Mouse (Mus musculus) lung, embryonic 15.5 days (tissue): ENCODE data around the gene Slc22a5. TPM values are rescaled to one million over a fixed set of nuclear protein-coding genes. Genes with fewer than 3 reads are reported as not detected.

Source experiments
- ATAC-seq: fragments of 200-750 bp; cut with Nextera tagmentation; 2 replicates; pipeline ENCODE4 v1.8.0; 2017; ENCODE audit warnings: moderate number of reproducible peaks, borderline replicate concordance; ENCODE audit not compliant: low FRiP score, low TSS enrichment; ENCODE audit errors: extremely low read depth
- H3K27ac ChIP-seq: fragments of 300-500 bp; sonication (generic); 2 replicates; pipeline ENCODE4 v1.5.1; 2015; ENCODE audit warnings: moderate library complexity, mild to moderate bottlenecking, inconsistent platforms
- H3K27me3 ChIP-seq: fragments of 300-500 bp; sonication (generic); 2 replicates; pipeline ENCODE4 v1.6.1; 2015; ENCODE audit warnings: inconsistent platforms
- H3K36me3 ChIP-seq: fragments of 300-500 bp; sonication (generic); 2 replicates; pipeline ENCODE4 v1.6.1; 2015; ENCODE audit warnings: inconsistent platforms
- H3K4me1 ChIP-seq: fragments of 300-500 bp; sonication (generic); 2 replicates; pipeline ENCODE4 v1.6.1; 2015; ENCODE audit warnings: inconsistent platforms
- H3K4me2 ChIP-seq: fragments of 300-500 bp; sonication (generic); 2 replicates; pipeline ENCODE4 v1.6.1; 2015; ENCODE audit warnings: inconsistent platforms, mild to moderate bottlenecking, moderate library complexity
- H3K4me3 ChIP-seq: fragments of 300-500 bp; sonication (generic); 2 replicates; pipeline ENCODE4 v1.5.1; 2015; ENCODE audit warnings: mild to moderate bottlenecking, inconsistent platforms
- H3K9ac ChIP-seq: fragments of 300-500 bp; sonication (generic); 2 replicates; pipeline ENCODE4 v1.6.1; 2015; ENCODE audit warnings: inconsistent platforms
- H3K9me3 ChIP-seq: fragments of 300-500 bp; sonication (generic); 2 replicates; pipeline ENCODE4 v1.6.1; 2016; ENCODE audit warnings: inconsistent platforms
- WGBS: fragments of 180-500 bp; shearing (Covaris S2); methylation state at CpG from one replicate; pipeline ENCODE4 v1.1.7; 2015; 5-methylcytosine and 5-hydroxymethylcytosine counted together
- polyA plus RNA-seq: library from polyadenylated mRNA; unstranded; fragments of >200 nt; fragmentation: Nextera tagmentation; extraction: Ambion mirVana; gene quantifications from 2 replicates; pipeline ENCODE4 v1.2.1, GENCODE M21; 2015

Gene Slc22a5
- polyA plus RNA-seq, 1 experiment from 2014 or later, result 8.9 TPM

DNA sequence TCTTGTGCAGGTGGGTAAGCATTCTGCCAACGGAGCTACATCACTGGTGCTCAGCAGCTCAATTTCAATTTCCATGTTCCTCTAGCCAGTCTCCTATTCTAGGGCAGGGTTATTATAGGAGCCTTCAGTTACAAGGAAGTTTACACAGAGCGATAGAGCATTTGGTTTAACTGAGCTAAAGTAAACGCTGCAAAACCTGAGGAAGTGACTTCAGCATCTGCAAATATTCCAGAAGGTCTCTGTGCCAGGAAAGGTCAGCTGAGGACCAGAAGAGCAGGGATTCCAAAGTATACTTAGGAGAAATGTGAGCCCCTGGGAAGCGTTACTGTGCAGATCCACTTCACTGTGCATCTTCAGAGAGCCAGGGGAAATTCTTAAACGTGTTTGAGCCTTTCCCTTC, 37.8 kb downstream of the Slc22a5 start:
- Histone ChIP-seq H3K4me2 (0 out of 2 replicates have a peak overlapping the region, but pooled peaks have one; percentile 11), H3K9ac (no peak overlapping the region), H3K27me3 (no peaks in the 10 kb centered on the region), H3K4me3 (no peak overlapping the region), H3K27ac (0 out of 2 replicates have a peak overlapping the region, but pooled peaks have one; percentile 18), H3K4me1 (peaks cover 23% of the 10 kb centered on the region), H3K36me3 (no peaks in the 10 kb centered on the region), H3K9me3 (no peaks in the 10 kb centered on the region)
- no peak for ATAC-seq
- 12% methylated on average over 5 of the region's 5 CpGs for WGBS

DNA sequence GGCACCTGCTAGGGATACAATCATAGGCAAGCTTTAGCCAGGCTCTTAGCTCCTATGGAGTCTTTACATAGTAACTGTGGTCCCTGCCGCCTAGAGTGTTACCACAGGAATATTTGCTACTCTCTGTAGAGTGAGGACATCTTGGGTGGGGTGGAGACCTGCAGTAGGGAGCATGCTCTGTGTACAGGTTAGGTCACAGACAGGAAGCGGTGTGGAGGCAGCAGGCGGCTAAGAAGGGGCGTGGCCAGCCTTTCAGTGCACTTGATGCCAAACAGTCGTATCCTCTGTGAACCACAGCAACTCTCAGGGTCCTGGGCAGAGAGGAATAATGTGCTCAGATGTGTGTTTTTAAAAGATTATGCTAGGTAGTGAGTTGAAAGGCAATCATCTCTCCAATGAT, 39.7 kb downstream of the Slc22a5 start:
- Histone ChIP-seq H3K4me2 (no peak overlapping the region), H3K36me3 (no peaks in the 10 kb centered on the region), H3K9me3 (no peaks in the 10 kb centered on the region), H3K4me1 (peaks cover 20% of the 10 kb centered on the region), H3K9ac (no peak overlapping the region), H3K4me3 (no peak overlapping the region), H3K27ac (no peak overlapping the region), H3K27me3 (no peaks in the 10 kb centered on the region)
- ATAC-seq, result no peak
- WGBS, result 20% methylated on average over 5 of the region's 5 CpGs

DNA sequence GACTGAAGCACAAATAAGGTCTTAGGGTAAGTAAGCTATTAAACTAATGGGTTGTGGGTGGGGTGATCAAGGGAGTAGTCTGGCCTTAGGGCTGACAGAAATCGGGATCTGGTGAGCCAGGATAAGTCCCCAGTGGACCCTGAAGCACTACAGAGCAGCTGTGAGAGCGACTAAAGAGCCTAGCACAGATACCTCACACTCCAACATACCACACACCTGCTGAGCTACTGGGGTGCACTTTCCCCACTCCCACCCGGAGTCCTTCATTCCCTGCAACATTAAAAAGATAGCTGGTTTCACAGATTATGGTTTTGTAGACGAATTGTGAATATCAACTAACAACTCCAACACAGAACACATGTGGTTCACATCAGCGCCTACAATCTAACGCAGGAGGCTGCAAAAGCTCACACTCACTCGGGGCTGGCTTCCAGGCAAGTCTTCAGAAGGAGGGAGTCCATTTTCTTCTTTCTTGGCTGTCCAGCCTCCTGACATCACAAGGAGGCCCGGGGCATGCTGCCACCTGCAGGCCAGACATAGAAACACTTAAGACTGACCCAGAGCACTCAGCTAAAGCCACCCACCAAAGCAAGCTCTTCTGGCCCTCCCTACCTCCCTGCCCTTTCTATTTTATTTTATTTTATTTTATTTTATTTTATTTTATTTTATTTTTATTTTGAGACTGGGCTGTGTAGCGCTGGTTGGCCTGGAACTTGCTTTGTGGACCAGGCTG, 41.7 kb downstream of the Slc22a5 start:
- peak; percentile 72 for ATAC-seq

DNA sequence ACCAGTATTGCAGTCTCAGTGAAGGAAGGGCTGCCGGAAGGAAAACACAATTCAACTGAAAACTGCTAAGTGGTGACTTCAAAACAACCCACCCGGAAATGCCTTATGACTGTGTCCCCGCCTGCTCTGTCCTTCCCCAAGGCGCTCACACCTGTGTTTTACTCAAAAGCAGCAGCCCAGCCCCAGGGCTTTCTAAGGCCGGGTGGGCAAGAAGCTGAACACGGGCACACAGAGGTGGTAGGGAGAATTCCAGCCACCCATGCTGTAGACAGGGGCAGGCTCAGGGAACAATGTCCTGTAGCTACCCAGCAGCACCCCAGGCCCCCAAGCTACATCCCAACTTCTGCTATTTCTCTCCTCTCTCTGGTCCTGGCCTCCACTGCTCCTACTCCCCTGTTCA, 45.8 kb downstream of the Slc22a5 start:
- no peak overlapping the region for H3K4me3 ChIP-seq
- WGBS, result 65% methylated on average over 6 of the region's 6 CpGs
- no peaks in the 10 kb centered on the region for H3K36me3 ChIP-seq
- no peak overlapping the region for H3K4me2 ChIP-seq
- 0 out of 2 replicates have a peak, but pooled peaks cover 5% of the 10 kb centered on the region for H3K4me1 ChIP-seq
- ATAC-seq, result no peak
- H3K27ac ChIP-seq, result no peak overlapping the region
- H3K27me3 ChIP-seq, result no peaks in the 10 kb centered on the region
- H3K9ac ChIP-seq, result no peak overlapping the region
- H3K9me3 ChIP-seq, result no peaks in the 10 kb centered on the region

More for the DNA sequence above, 41.7 kb downstream of the Slc22a5 start:
- peak overlapping the region; percentile 31 for H3K4me2 ChIP-seq
- H3K9ac ChIP-seq, result no peak overlapping the region
- no peaks in the 10 kb centered on the region for H3K36me3 ChIP-seq
- H3K4me3 ChIP-seq, result no peak overlapping the region
- peaks cover 20% of the 10 kb centered on the region for H3K4me1 ChIP-seq
- no peak overlapping the region for H3K27ac ChIP-seq
- H3K9me3 ChIP-seq, result no peaks in the 10 kb centered on the region
- H3K27me3 ChIP-seq, result no peaks in the 10 kb centered on the region
- 27% methylated on average over 9 of the region's 9 CpGs for WGBS

DNA sequence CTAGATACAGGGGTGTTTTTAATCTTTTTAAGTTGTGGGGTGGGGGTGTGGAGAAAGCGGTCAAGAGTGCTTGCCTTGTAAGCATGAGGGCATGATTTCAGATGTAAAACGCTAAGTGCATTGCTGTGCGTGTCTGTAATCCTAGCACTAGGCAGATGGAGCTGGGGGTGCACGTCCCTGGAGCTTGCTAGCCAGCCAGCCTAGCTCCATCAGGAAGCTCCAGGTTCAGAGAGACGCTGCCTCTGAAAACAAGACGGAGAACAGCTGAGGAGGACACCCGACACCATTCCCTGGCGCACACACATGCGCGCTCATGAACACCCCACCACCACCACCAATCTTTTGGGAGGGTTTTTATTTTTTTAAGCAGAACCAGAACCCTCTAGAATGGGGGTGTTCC, 48.4 kb downstream of the Slc22a5 start:
- Histone ChIP-seq H3K36me3 (no peaks in the 10 kb centered on the region), H3K4me2 (no peak overlapping the region), H3K27ac (no peak overlapping the region), H3K4me1 (peaks cover 12% of the 10 kb centered on the region; the same call in 1 of the 2 replicates), H3K9ac (no peak overlapping the region), H3K4me3 (no peak overlapping the region), H3K9me3 (no peaks in the 10 kb centered on the region), H3K27me3 (no peaks in the 10 kb centered on the region)
- 54% methylated on average over 10 of the region's 10 CpGs for WGBS
- no peak for ATAC-seq

DNA sequence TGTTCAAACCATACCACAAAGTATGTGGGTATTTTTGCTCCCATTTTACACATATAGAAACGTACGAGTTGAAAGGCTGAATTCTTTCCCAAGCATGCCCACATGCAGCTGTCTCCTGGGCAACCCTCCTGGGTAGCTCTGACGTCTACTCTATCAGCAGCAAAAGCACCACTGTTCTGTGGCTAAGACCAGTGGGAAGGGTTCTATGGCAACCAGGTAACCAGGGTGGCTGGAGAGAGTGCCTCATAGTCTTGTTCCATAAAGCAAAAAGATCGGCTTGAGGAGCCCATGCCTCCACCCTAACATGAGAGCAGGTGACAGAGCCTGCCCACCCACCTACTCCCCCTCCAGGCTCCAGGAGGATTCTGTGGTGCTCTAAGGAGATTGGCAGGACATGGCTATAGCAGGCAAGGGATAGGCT, 49.3 kb downstream of the Slc22a5 start:
- 50% methylated on average over 4 of the region's 4 CpGs for WGBS
- Histone ChIP-seq H3K4me3 (no peak overlapping the region), H3K9me3 (no peaks in the 10 kb centered on the region), H3K27ac (no peak overlapping the region), H3K9ac (no peak overlapping the region), H3K36me3 (no peaks in the 10 kb centered on the region), H3K4me2 (no peak overlapping the region), H3K4me1 (peaks cover 12% of the 10 kb centered on the region; the same call in 1 of the 2 replicates), H3K27me3 (no peaks in the 10 kb centered on the region)
- ATAC-seq, result no peak

DNA sequence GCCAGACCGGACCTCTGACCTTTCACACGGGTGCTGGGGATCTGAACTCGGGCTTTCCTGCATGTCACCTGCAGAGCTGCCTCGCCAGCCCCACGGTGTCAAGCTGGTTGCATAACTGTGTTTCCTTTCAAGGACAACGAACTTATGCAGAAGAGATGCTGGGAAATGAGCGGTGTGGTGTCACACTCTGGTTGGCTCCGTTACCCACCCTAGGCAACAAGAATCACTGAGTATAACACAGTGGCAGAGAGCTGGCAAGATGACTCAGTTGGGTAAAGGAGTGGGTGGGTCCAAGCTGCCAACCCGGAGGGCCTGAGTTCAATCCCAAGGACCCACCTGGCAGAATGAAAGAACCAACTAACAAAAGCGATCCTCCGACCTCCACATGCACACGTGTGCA, 49.9 kb downstream of the Slc22a5 start:
- H3K4me2 ChIP-seq, result no peak overlapping the region
- H3K9ac ChIP-seq, result no peak overlapping the region
- H3K27me3 ChIP-seq, result no peaks in the 10 kb centered on the region
- H3K9me3 ChIP-seq, result no peaks in the 10 kb centered on the region
- peaks cover 12% of the 10 kb centered on the region; the same call in 1 of the 2 replicates for H3K4me1 ChIP-seq
- no peak overlapping the region for H3K27ac ChIP-seq
- no peak overlapping the region for H3K4me3 ChIP-seq
- 70% methylated on average over 12 of the region's 12 CpGs for WGBS
- no peaks in the 10 kb centered on the region for H3K36me3 ChIP-seq
- no peak for ATAC-seq

DNA sequence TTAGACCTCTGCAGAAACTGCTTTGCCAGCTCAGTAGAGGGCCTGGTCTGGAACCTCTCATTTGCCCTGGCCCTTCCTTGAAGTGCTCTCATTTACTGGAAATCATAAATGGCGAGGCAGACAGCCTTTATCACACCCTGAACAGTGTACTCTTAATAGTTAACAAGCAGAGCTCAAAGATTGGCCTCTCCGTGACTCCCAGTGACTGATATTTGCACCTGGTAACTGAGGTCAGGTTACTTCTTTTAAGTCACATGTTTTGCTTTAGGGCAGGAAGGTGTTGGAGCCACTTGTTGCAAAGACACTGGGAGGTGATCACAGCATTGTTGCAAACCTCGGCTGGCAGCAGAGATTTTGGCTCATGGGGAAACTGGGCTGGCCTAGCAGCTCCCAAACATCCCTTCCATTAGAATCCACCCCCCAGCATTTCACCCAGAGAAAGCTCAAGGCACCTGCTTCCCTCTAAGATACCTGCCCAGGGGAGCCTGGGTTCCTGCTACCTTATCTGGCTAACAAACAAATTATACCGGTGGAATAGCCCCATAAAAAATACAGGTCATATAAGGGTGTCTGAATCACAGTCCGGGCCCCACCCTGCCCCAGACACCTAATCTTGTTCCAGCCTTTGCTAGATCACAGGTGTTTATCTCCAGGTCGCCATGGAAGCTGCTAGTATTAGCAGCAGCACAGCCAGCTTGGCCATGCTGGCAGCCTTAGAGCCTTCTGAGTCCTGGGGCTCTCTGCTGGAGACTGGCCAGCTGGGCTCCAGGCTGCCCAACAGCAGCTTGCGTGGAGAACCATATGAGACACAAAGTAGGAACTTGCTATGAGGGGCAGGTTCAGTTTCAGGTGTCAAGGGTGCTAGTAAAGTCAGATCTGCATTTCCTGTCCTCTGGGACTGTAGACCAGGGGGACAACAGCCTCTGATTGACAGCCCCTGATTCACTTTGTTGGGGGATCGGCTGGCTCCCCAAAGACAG, 51.5 kb downstream of the Slc22a5 start:
- no peak for ATAC-seq
- H3K36me3 ChIP-seq, result no peaks in the 10 kb centered on the region
- no peaks in the 10 kb centered on the region for H3K27me3 ChIP-seq
- no peaks in the 10 kb centered on the region for H3K9me3 ChIP-seq
- H3K4me2 ChIP-seq, result no peak overlapping the region
- peaks cover 12% of the 10 kb centered on the region; the same call in 1 of the 2 replicates for H3K4me1 ChIP-seq
- no peak overlapping the region for H3K4me3 ChIP-seq
- H3K27ac ChIP-seq, result 0 out of 2 replicates have a peak overlapping the region, but pooled peaks have one; percentile 10
- no peak overlapping the region for H3K9ac ChIP-seq
- 40% methylated on average over 8 of the region's 8 CpGs for whole genome bisulfite sequencing

DNA sequence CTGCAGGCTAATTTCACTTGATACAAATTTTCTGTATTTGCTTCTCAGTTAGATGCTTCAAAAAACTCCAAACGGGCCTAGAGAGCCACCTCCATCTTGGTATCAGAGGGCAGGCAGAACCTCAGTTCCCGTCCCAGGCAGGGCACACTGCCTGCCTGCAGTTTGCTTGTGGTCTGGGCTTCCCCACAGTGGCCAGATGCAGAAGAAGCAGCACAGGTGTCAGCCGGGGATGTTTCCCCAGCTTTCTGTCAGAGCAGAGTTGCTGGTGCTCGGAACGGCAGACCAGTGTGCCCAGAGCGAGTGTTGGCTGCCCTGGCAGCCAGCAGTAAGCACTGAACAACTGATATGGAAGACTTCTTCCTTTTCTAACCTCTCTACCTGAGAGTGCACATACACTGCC, 52.3 kb downstream of the Slc22a5 start:
- Histone ChIP-seq H3K4me3 (no peak overlapping the region), H3K4me2 (no peak overlapping the region), H3K36me3 (no peaks in the 10 kb centered on the region), H3K27ac (0 out of 2 replicates have a peak overlapping the region, but pooled peaks have one; percentile 10), H3K4me1 (peaks cover 12% of the 10 kb centered on the region; the same call in 1 of the 2 replicates), H3K9ac (no peak overlapping the region), H3K27me3 (no peaks in the 10 kb centered on the region), H3K9me3 (no peaks in the 10 kb centered on the region)
- ATAC-seq, result no peak
- WGBS, result 57% methylated on average over 6 of the region's 6 CpGs

DNA sequence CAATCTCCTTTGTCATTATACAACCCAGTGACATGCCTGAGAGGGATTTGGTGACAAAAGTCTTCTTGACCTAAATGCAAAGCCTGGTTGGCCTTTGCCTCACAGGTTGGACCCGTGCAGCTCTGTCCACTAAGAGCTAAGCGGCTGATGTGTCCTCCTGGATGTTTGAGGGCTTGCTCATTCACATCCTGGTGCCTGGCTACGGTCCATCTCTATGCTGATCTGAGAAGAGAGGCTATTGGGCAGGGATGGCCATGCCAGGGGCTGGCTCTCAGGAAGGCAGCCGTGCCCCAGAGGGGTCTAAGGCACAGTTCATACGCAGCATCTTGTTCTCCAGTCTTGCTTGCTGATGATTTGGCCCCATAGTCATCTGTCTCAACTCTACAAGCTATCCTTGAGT, 53.7 kb downstream of the Slc22a5 start:
- Histone ChIP-seq H3K36me3 (no peaks in the 10 kb centered on the region), H3K4me1 (peaks cover 12% of the 10 kb centered on the region; the same call in 1 of the 2 replicates), H3K4me2 (no peak overlapping the region), H3K4me3 (no peak overlapping the region), H3K27ac (no peak overlapping the region), H3K27me3 (no peaks in the 10 kb centered on the region), H3K9ac (no peak overlapping the region), H3K9me3 (no peaks in the 10 kb centered on the region)
- 83% methylated on average over 5 of the region's 5 CpGs for WGBS
- ATAC-seq, result no peak

DNA sequence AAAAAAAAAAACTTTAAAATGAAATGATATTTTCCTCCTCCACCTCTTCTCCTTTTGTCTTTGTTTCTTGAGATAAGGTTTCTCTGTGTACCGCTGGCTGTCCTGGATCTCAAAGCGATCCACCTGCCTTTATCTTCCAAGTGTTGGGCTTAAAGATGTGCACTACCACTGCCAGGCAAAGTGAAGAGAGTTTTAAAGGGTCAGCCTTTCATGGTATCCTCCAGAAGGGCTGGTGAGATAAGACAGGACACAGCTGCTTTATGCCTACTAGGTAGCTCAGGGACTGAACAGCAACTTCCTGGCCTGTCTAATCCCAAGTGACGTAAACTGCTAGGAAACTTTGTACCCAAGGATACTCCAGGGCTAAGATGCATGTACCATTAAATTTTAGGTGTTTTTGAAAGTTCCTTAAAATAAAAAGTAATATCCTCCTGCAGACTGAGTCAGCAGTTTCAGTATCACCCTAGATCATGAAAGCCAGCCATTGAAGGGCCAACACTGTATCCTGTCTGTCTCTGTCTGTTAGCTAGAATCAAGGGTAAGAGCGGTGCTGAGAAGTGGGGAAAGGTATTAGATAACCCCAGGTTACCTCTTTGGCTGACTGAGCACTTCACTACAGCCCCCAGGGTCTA, 56.0 kb downstream of the Slc22a5 start:
- Histone ChIP-seq H3K27me3 (no peaks in the 10 kb centered on the region), H3K4me3 (no peak overlapping the region), H3K27ac (no peak overlapping the region), H3K9me3 (no peaks in the 10 kb centered on the region), H3K36me3 (no peaks in the 10 kb centered on the region), H3K9ac (no peak overlapping the region), H3K4me1 (peaks cover 12% of the 10 kb centered on the region; the same call in 1 of the 2 replicates), H3K4me2 (no peak overlapping the region)
- WGBS, result 53% methylated on average over 4 of the region's 4 CpGs
- ATAC-seq, result no peak
